Mouse (Mus musculus): ENCODE results near the gene Nrl. TPM values are rescaled to one million over a fixed set of nuclear protein-coding genes. Genes with fewer than 3 reads are reported as not detected.
A peak's percentile ranks its signal among the peaks of the same experiment; 100 is the strongest.

The Nrl gene
- polyA plus RNA-seq, 1 experiment from 2014 or later = 0.20 TPM

- ATAC-seq (ENCODE audit: low read depth) = no peak
- Histone ChIP-seq H3K27ac (ENCODE audit: low read depth, low read length) (no peak overlapping the region), H3K4me2 (ENCODE audit: low read depth, low read length) (no peak overlapping the region), H3K36me3 (ENCODE audit: control insufficient read depth, insufficient read depth, low read length) (no peaks in the 10 kb centered on the region), H3K27me3 (ENCODE audit: control insufficient read depth, insufficient read depth, low read length) (no peaks in the 10 kb centered on the region), H3K4me3 (ENCODE audit: low read depth, low read length) (no peak overlapping the region), H3K9me3 (ENCODE audit: control insufficient read depth, low read length) (no peaks in the 10 kb centered on the region), H3K4me1 (ENCODE audit: control insufficient read depth, insufficient read depth, low read length) (no peaks in the 10 kb centered on the region), H3K9ac (replicated peaks; ENCODE audit: low read depth, low read length) (no peak overlapping the region)
- 90% methylated on average over 10 of the region's 10 CpGs for WGBS
Observed at GRCm38 (mm10) chr14:55479629-55480028, 45.2 kb downstream of the Nrl start.

- peak within 1 kb of the TSS; percentile 57 for H3K4me2 ChIP-seq (ENCODE audit: low read depth, low read length)
- H3K36me3 ChIP-seq (ENCODE audit: control insufficient read depth, insufficient read depth, low read length) = no peaks in the 10 kb centered on the region
- WGBS = 1% methylated on average over 38 of the region's 38 CpGs
- no peaks in the 10 kb centered on the region for H3K27me3 ChIP-seq (ENCODE audit: control insufficient read depth, insufficient read depth, low read length)
- H3K4me3 ChIP-seq (ENCODE audit: low read depth, low read length) = peak within 1 kb of the TSS; percentile 46
- no peaks in the 10 kb centered on the region for H3K9me3 ChIP-seq (ENCODE audit: control insufficient read depth, low read length)
- no peaks in the 10 kb centered on the region for H3K4me1 ChIP-seq (ENCODE audit: control insufficient read depth, insufficient read depth, low read length)
- ATAC-seq (ENCODE audit: low read depth) = peak; percentile 95
- peak within 1 kb of the TSS; percentile 56 for H3K9ac ChIP-seq (replicated peaks; ENCODE audit: low read depth, low read length)
- no peak within 1 kb of the TSS for H3K27ac ChIP-seq (ENCODE audit: low read depth, low read length)
Observed at GRCm38 (mm10) chr14:55478651-55479599, 45.9 kb downstream of the Nrl start, which contains the start of gene Dhrs4. Gene Dhrs4 (plus strand): TSS chr14:55478758.

DNA sequence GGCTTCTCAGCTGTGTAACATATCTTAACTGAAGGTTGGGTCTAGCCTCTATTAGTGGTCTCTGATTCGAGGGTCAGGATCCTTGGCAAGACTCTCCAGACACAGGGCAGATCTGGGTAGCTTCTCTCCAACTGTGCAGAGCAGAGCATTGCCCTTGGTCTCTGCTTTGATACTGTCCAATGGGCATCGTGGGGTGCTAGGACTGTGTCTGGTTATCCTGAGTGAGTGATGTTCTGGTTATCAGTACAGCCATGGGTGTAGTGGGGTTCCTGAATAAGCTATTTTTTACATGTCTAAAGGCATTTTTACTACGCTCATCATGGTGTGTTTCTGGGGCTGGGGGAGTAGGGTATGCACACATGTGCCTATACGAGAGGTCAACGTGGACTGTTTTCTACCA is 47.0 kb downstream of the Nrl start:
- ATAC-seq (ENCODE audit: low read depth) = no peak
- Histone ChIP-seq H3K4me1 (ENCODE audit: control insufficient read depth, insufficient read depth, low read length) (no peaks in the 10 kb centered on the region), H3K4me3 (ENCODE audit: low read depth, low read length) (no peak overlapping the region; the same call in 1 of the 2 replicates), H3K36me3 (ENCODE audit: control insufficient read depth, insufficient read depth, low read length) (no peaks in the 10 kb centered on the region), H3K9ac (replicated peaks; ENCODE audit: low read depth, low read length) (no peak overlapping the region), H3K27ac (ENCODE audit: low read depth, low read length) (no peak overlapping the region), H3K27me3 (ENCODE audit: control insufficient read depth, insufficient read depth, low read length) (no peaks in the 10 kb centered on the region), H3K9me3 (ENCODE audit: control insufficient read depth, low read length) (no peaks in the 10 kb centered on the region), H3K4me2 (ENCODE audit: low read depth, low read length) (no peak overlapping the region)
- WGBS = 93% methylated on average over 5 of the region's 5 CpGs

DNA sequence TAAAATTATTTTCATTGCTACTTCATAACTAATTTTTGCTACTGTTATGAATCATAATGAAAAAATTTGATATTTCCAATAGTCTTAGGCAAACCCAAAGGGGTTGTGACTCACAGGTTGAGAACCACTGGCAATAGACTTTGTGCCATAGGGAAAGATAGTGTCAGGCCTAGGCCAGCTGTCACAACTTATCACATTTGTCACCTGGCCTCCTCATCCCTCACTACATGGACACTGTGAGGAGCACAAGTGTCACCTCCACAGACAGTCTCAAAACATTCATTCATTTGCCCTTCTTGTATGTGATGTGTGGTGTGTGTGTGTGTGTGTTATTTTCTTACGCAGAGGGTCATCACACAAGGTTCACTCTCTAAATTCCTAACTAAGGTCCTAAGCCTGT is 47.4 kb downstream of the Nrl start:
- H3K4me3 ChIP-seq (ENCODE audit: low read depth, low read length) = no peak overlapping the region
- no peak overlapping the region for H3K27ac ChIP-seq (ENCODE audit: low read depth, low read length)
- no peaks in the 10 kb centered on the region for H3K36me3 ChIP-seq (ENCODE audit: control insufficient read depth, insufficient read depth, low read length)
- no peaks in the 10 kb centered on the region for H3K4me1 ChIP-seq (ENCODE audit: control insufficient read depth, insufficient read depth, low read length)
- ATAC-seq (ENCODE audit: low read depth) = no peak
- no peaks in the 10 kb centered on the region for H3K27me3 ChIP-seq (ENCODE audit: control insufficient read depth, insufficient read depth, low read length)
- no peak overlapping the region for H3K9ac ChIP-seq (replicated peaks; ENCODE audit: low read depth, low read length)
- no peaks in the 10 kb centered on the region for H3K9me3 ChIP-seq (ENCODE audit: control insufficient read depth, low read length)
- H3K4me2 ChIP-seq (ENCODE audit: low read depth, low read length) = no peak overlapping the region
- WGBS = 100% methylated on average over 1 of the region's 1 CpGs

- WGBS = 49% methylated on average over 2 of the region's 2 CpGs
- Histone ChIP-seq H3K9me3 (ENCODE audit: control insufficient read depth, low read length) (no peaks in the 10 kb centered on the region), H3K36me3 (ENCODE audit: control insufficient read depth, insufficient read depth, low read length) (no peaks in the 10 kb centered on the region), H3K9ac (replicated peaks; ENCODE audit: low read depth, low read length) (no peak overlapping the region), H3K4me2 (ENCODE audit: low read depth, low read length) (no peak overlapping the region), H3K27ac (ENCODE audit: low read depth, low read length) (no peak overlapping the region), H3K27me3 (ENCODE audit: control insufficient read depth, insufficient read depth, low read length) (no peaks in the 10 kb centered on the region), H3K4me1 (ENCODE audit: control insufficient read depth, insufficient read depth, low read length) (no peaks in the 10 kb centered on the region), H3K4me3 (ENCODE audit: low read depth, low read length) (no peak overlapping the region)
- ATAC-seq (ENCODE audit: low read depth) = no peak
Observed at GRCm38 (mm10) chr14:55475654-55476053, 49.1 kb downstream of the Nrl start.

DNA sequence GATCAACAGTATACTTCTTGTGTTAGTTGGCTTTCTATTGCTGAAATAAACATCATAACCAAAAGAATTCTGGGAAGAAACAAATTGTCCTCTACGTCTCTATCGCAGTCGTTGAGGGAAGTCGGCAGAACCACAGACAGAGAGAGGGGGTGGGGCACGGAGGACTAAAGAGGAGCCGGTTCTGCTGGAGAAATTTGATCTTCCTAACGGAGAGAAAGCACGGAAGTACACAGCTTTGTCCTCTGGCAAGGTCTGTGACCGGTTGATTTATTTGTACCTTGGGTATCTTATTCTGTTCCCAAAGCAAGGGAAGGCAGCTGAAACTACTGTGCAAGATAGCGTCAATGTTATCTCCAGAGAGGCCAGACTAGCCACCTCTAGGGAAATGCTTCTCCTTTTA is 54.0 kb downstream of the Nrl start:
- no peak for ATAC-seq (ENCODE audit: low read depth)
- Histone ChIP-seq H3K9me3 (ENCODE audit: control insufficient read depth, low read length) (no peaks in the 10 kb centered on the region), H3K36me3 (ENCODE audit: control insufficient read depth, insufficient read depth, low read length) (no peaks in the 10 kb centered on the region), H3K27ac (ENCODE audit: low read depth, low read length) (no peak overlapping the region), H3K27me3 (ENCODE audit: control insufficient read depth, insufficient read depth, low read length) (no peaks in the 10 kb centered on the region), H3K4me2 (ENCODE audit: low read depth, low read length) (no peak overlapping the region), H3K9ac (replicated peaks; ENCODE audit: low read depth, low read length) (no peak overlapping the region), H3K4me1 (ENCODE audit: control insufficient read depth, insufficient read depth, low read length) (no peaks in the 10 kb centered on the region), H3K4me3 (ENCODE audit: low read depth, low read length) (no peak overlapping the region)
- 10% methylated on average over 10 of the region's 10 CpGs for WGBS

DNA sequence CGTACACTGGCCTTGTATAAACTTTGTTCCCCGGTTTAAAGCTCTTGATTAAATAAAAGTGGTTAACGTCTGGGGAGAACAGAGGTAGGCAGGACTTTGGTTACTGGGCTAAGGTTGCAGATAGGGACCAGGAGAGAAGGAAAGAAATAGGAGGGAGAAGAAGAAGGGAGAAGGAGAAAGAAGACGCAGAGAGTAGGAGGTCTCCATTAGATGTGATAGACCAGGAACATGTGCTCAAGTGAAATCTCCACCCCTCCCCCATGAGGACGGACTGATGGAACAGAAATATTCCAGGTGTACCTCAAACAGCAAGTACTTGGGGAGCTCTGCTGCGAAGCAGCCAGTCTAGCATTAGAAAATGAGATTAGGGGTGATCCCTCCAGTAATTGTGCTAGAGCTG is 55.0 kb downstream of the Nrl start:
- Histone ChIP-seq H3K27ac (ENCODE audit: low read depth, low read length) (no peak overlapping the region), H3K9ac (replicated peaks; ENCODE audit: low read depth, low read length) (no peak overlapping the region), H3K9me3 (ENCODE audit: control insufficient read depth, low read length) (no peaks in the 10 kb centered on the region), H3K4me3 (ENCODE audit: low read depth, low read length) (no peak overlapping the region), H3K27me3 (ENCODE audit: control insufficient read depth, insufficient read depth, low read length) (no peaks in the 10 kb centered on the region), H3K36me3 (ENCODE audit: control insufficient read depth, insufficient read depth, low read length) (no peaks in the 10 kb centered on the region), H3K4me1 (ENCODE audit: control insufficient read depth, insufficient read depth, low read length) (no peaks in the 10 kb centered on the region), H3K4me2 (ENCODE audit: low read depth, low read length) (no peak overlapping the region)
- 91% methylated on average over 6 of the region's 6 CpGs for WGBS
- no peak for ATAC-seq (ENCODE audit: low read depth)

DNA sequence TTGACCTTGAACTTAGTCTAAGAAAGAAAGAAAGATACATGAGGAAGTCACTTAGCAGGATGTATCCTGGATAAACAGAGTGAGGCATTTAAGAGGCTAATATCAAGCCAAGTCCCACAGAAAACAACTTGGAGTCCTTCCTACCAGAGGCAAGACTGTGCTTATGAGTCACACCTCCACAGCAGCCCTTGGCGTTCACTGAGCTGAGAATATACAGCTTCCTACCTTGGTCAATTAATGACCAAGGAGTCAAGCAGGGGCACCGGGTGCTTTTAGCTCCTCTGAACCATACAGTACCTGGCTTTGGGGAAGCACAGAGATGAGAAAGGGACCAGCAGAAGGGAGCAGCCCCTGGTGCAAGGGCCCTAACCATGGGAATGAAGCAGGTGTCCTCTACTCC is 55.7 kb downstream of the Nrl start:
- ATAC-seq (ENCODE audit: low read depth) = no peak
- no peak overlapping the region for H3K4me3 ChIP-seq (ENCODE audit: low read depth, low read length)
- no peak overlapping the region for H3K4me2 ChIP-seq (ENCODE audit: low read depth, low read length)
- WGBS = 91% methylated on average over 2 of the region's 2 CpGs
- no peaks in the 10 kb centered on the region for H3K27me3 ChIP-seq (ENCODE audit: control insufficient read depth, insufficient read depth, low read length)
- H3K27ac ChIP-seq (ENCODE audit: low read depth, low read length) = no peak overlapping the region
- no peak overlapping the region for H3K9ac ChIP-seq (replicated peaks; ENCODE audit: low read depth, low read length)
- no peaks in the 10 kb centered on the region for H3K4me1 ChIP-seq (ENCODE audit: control insufficient read depth, insufficient read depth, low read length)
- H3K9me3 ChIP-seq (ENCODE audit: control insufficient read depth, low read length) = no peaks in the 10 kb centered on the region
- H3K36me3 ChIP-seq (ENCODE audit: control insufficient read depth, insufficient read depth, low read length) = no peaks in the 10 kb centered on the region

All from neural tube, embryonic 14.5 days (tissue).